Mouse (Mus musculus) cerebellum, adult 2 months (tissue): ENCODE data around the gene Lyst. TPM values are rescaled to one million over a fixed set of nuclear protein-coding genes. Genes with fewer than 3 reads are reported as not detected.
"Not testable (repeated sequence)": the region's sequence is repeated elsewhere in the genome, so short reads cannot be mapped to it uniquely, and the experiment has no call there.

ENCODE experiments used
- DNase-seq, 2 experiments: peaks; one replicate each; pipeline ENCODE4 v3.0.0; 2021
- H3K27ac ChIP-seq: fragments of 200-500 bp; 2 replicates; pipeline ENCODE4 v1.5.1; 2012; ENCODE audit warnings: low read length, control low read depth, inconsistent platforms; ENCODE audit not compliant: insufficient read depth
- H3K27me3 ChIP-seq: fragments of 200-500 bp; 2 replicates; pipeline ENCODE4 v1.6.1; 2012; ENCODE audit warnings: inconsistent platforms, mild to moderate bottlenecking, low read length, moderate library complexity; ENCODE audit not compliant: control insufficient read depth, insufficient read depth
- H3K4me1 ChIP-seq: fragments of 200-500 bp; 2 replicates; pipeline ENCODE4 v1.6.1; 2011; ENCODE audit warnings: low read length; ENCODE audit not compliant: control insufficient read depth, insufficient read depth
- H3K4me3 ChIP-seq: fragments of 200-500 bp; replicated peaks from 2 replicates; pipeline ENCODE3; 2011; ENCODE audit warnings: mild to moderate bottlenecking, low read depth, low read length, control low read depth; ENCODE audit not compliant: insufficient read depth
- CTCF ChIP-seq: fragments of 200-500 bp; IDR thresholded peaks from 2 replicates; pipeline ENCODE4 v1.5.1; 2011; ENCODE audit warnings: low read depth, mild to moderate bottlenecking, control low read depth, low read length, moderate library complexity, borderline replicate concordance; ENCODE audit not compliant: insufficient read depth
- POLR2A ChIP-seq: fragments of 200-500 bp; IDR thresholded peaks from 2 replicates; pipeline ENCODE4 v1.6.1; 2011; ENCODE audit warnings: low read length, control low read depth, borderline replicate concordance; ENCODE audit not compliant: insufficient read depth
- WGBS: fragments of 180-500 bp; shearing (Covaris S2); methylation state at CpG from one replicate; pipeline ENCODE4 v1.1.7; 2018; 5-methylcytosine and 5-hydroxymethylcytosine counted together
- polyA plus RNA-seq: library from polyadenylated mRNA; depleted of rRNA; stranded (reverse); fragments of >200 nt; gene quantifications from 2 replicates; pipeline ENCODE4 v1.2.3, GENCODE M21; 2012

Lyst gene
- polyA plus RNA-seq, 1 experiment = 14.5 TPM

DNA sequence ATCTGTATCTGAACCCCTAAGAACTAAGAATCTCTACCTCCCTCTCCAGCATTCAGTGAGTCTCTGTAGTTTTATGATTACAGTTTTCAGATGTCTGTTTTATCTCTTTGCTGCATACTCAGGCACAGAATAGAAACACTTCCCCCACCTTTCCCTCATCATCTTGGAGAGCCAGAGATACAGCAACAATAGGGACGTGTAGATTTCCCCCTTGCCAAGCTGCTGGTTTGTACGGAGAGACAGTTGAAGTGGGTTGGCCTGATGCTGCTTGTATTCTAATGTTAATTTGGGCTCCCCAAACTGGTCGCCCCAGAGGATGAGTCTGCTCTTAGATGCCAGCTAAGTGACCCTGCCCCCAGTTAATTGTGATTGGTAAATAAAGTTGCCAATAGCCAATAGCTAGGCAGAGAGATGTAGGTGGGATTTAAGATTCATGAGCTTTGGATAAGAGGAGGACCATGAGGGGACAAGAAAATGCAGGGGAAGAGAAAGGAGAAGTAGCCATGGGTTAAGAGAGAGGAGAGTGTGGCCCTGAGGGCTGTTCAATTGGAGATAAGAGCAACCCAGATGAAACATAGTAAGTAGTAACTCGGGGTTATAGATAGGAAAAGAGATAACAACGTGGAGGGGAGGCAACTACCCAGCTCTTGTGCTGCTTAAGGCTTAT, 205.1 kb downstream of the Lyst start:
- 36% methylated on average over 5 of the region's 5 CpGs for whole genome bisulfite sequencing
- no peak for TF ChIP-seq POLR2A
- TF ChIP-seq CTCF = no peak

DNA sequence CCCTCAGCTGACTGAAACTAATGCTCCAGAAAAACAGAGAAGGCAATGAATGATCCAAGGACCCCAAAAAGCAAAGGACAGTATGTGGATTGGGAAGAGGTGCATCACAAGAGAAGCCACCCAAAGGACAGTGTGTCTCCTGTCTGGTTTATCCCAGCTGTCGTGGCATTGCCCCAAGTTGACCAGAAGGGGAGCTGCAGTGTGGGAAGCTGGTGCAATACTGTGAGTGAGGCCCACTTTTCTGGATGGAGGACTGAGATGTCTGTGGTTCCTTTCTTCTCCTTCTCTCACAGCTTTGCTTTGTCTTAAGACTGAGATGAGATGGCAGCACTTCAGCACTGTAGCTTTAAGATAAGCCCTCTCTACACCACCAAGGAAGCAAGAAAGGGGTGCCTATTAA, 205.9 kb downstream of the Lyst start:
- no peak overlapping the region for H3K27ac ChIP-seq
- 85% methylated on average over 1 of the region's 1 CpGs for WGBS
- H3K27me3 ChIP-seq = no peaks in the 10 kb centered on the region
- no peak for DNase-seq
- no peaks in the 10 kb centered on the region for H3K4me1 ChIP-seq
- H3K4me3 ChIP-seq = no peak overlapping the region
- TF ChIP-seq POLR2A (no peak), CTCF (no peak)

More for the DNA sequence above, 205.1 kb downstream of the Lyst start:
- H3K4me3 ChIP-seq = no peak overlapping the region
- no peak overlapping the region for H3K27ac ChIP-seq
- no peak for DNase-seq
- H3K4me1 ChIP-seq = no peaks in the 10 kb centered on the region
- no peaks in the 10 kb centered on the region for H3K27me3 ChIP-seq

DNA sequence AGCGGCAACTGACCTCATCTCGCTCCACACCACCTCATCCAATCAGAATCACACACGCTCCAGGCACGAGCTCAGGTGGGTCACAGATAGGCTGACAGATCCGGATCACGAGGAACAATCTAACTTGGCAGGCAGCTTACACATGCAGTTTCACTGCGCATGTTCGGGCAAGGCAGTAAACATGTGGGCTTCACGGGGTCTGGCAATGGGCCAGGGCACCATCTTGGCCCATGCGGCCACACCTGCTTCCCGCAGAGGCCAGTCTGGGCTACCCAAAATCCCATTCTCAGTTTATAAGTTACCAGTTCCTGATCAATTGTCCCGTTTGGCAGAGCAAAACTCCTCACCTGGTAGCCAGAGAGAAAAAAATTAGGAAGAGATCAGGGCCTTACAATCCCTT, 207.6 kb downstream of the Lyst start:
- H3K4me3 ChIP-seq, H3K4me1 ChIP-seq, H3K27ac ChIP-seq, H3K27me3 ChIP-seq, DNase-seq: not testable (repeated sequence)
- WGBS = 45% methylated on average over 12 of the region's 12 CpGs

- Histone ChIP-seq H3K27me3 (no peaks in the 10 kb centered on the region), H3K4me1 (no peaks in the 10 kb centered on the region), H3K27ac (no peak overlapping the region), H3K4me3 (no peak overlapping the region)
- no peak for DNase-seq
- WGBS = 78% methylated on average over 8 of the region's 8 CpGs
- TF ChIP-seq CTCF (no peak), POLR2A (no peak)
Measured at GRCm38 (mm10) chr13:13798775-13799174, 208.6 kb downstream of the Lyst start.

DNA sequence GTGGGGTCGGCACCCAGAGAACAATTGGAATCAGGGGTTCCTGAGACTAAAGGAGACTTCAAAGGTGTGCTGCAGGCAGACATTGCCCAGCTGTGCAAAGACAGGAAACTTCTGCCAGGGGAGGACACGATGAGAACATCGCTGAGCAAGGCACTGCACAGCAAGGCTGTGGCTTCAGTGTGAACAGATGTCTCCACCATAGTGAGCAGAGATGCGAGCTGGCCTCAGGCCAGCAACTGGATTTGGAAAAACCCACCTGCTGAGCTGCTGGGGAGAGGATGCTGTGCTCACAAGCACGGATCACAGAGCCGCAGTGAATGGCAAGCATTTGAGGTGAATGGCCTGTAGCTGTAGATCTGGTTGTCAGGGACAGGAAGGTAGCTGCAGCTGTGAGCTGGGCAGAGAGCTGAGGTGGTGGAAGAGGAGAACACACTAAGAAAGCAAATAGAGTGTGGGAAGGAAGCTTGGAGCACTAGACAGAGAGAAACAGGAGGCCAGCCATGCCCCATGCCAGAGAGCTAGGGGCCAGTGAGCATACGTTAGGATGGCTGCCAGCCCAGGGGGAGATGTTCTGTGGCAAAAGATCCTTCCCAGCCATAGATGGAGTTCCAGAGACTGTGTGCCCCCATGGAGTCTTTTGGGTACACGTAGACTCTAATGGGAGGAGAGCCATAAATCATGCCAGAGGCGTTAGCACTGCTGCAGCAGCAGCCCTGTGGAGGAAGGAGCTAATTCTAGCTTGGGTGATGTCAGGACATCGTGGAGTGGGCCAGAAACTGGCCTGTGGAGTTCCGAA, 218.3 kb downstream of the Lyst start:
- no peak for DNase-seq
- no peaks in the 10 kb centered on the region; the same call in 1 of the 2 replicates for H3K27me3 ChIP-seq
- no peak overlapping the region for H3K4me3 ChIP-seq
- H3K4me1 ChIP-seq = peaks cover 4% of the 10 kb centered on the region; the same call in 1 of the 2 replicates
- 12% methylated on average over 11 of the region's 11 CpGs for WGBS
- no peak for TF ChIP-seq POLR2A
- no peak for TF ChIP-seq CTCF
- no peak overlapping the region for H3K27ac ChIP-seq

DNA sequence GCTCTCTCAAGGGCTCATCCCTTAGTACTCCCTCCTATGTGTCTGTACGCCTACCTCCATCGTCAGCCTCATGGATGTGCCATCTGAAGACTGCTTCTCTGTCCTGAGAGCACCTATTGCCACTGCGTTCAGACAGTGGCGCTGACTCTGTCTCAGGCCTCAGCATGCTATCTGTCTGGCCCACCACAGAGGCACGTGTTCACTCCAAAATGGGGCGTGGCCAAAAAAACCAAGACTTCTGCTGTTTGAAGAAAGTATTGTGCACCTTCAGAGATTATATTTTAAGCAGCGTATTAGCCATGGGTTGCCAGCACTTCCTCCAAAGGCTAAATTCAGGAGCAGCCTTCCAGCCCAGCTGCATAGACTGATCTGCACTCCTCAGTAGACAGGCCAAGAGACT, 220.7 kb downstream of the Lyst start:
- H3K27me3 ChIP-seq = no peaks in the 10 kb centered on the region; the same call in 1 of the 2 replicates
- H3K4me3 ChIP-seq = no peak overlapping the region
- H3K4me1 ChIP-seq = peaks cover 4% of the 10 kb centered on the region; the same call in 1 of the 2 replicates
- DNase-seq = no peak
- TF ChIP-seq CTCF = no peak
- TF ChIP-seq POLR2A = no peak
- no peak overlapping the region for H3K27ac ChIP-seq
- 79% methylated on average over 7 of the region's 7 CpGs for WGBS

GRCm38 (mm10) chr13:13818696-13819095, 228.5 kb downstream of the Lyst start:
- Histone ChIP-seq H3K4me3 (no peak overlapping the region), H3K27ac (no peak overlapping the region), H3K27me3 (no peaks in the 10 kb centered on the region), H3K4me1 (no peaks in the 10 kb centered on the region)
- 80% methylated on average over 3 of the region's 3 CpGs for WGBS
- no peak for DNase-seq
- TF ChIP-seq POLR2A = no peak

GRCm38 (mm10) chr13:13820234-13821123, 230.3 kb downstream of the Lyst start:
- no peak overlapping the region for H3K4me3 ChIP-seq
- H3K27ac ChIP-seq = no peak overlapping the region
- H3K4me1 ChIP-seq = no peaks in the 10 kb centered on the region
- H3K27me3 ChIP-seq = no peaks in the 10 kb centered on the region
- 65% methylated on average over 7 of the region's 7 CpGs for WGBS
- TF ChIP-seq POLR2A (no peak), CTCF (no peak)
- DNase-seq = no peak
